Mouse (Mus musculus) skeletal muscle tissue, adult 2 months (tissue): ENCODE measurements around the gene Ube4b.
A peak's percentile ranks its signal among the peaks of the same experiment; 100 is the strongest.
"Not testable (repeated sequence)": the region's sequence is repeated elsewhere in the genome, so short reads cannot be mapped to it uniquely, and the experiment has no call there.

Experiments used
- DNase-seq: peaks from one replicate; pipeline ENCODE4 v3.0.0-alpha.2; 2012; ENCODE audit warnings: low read depth, low spot score

Gene Ube4b

GRCm38 (mm10) chr4:149426325-149427199, at the start of gene Ube4b:
TSS of gene Ube4b (minus strand) at chr4:149426749.
- DNase-seq = peak; percentile 93

GRCm38 (mm10) chr4:149475096-149475495, 48.5 kb upstream of the Ube4b start:
- DNase-seq = no peak

GRCm38 (mm10) chr4:149469557-149469956, 43.0 kb upstream of the Ube4b start:
- DNase-seq = no peak

- no peak for DNase-seq
Observed at GRCm38 (mm10) chr4:149463435-149463950, 36.9 kb upstream of the Ube4b start.

GRCm38 (mm10) chr4:149462305-149462971, 35.9 kb upstream of the Ube4b start:
- DNase-seq = no peak

GRCm38 (mm10) chr4:149461579-149462304, 35.2 kb upstream of the Ube4b start:
- no peak for DNase-seq

- DNase-seq = not testable (repeated sequence)
Observed at GRCm38 (mm10) chr4:149460475-149460874, 33.9 kb upstream of the Ube4b start.

- DNase-seq = no peak
Observed at GRCm38 (mm10) chr4:149459425-149459824, 32.9 kb upstream of the Ube4b start.

GRCm38 (mm10) chr4:149458526-149458925, 32.0 kb upstream of the Ube4b start:
- DNase-seq = no peak

GRCm38 (mm10) chr4:149457831-149458430, 31.4 kb upstream of the Ube4b start:
- DNase-seq = peak; percentile 46

- DNase-seq = not testable (repeated sequence)
Observed at GRCm38 (mm10) chr4:149457163-149457562, 30.6 kb upstream of the Ube4b start.

GRCm38 (mm10) chr4:149454879-149455278, 28.3 kb upstream of the Ube4b start, which contains the start of gene Rbp7:
TSS of gene Rbp7 (minus strand) at chr4:149454978.
- DNase-seq = no peak

GRCm38 (mm10) chr4:149454263-149454662, 27.7 kb upstream of the Ube4b start:
- no peak for DNase-seq

- DNase-seq = no peak
Observed at GRCm38 (mm10) chr4:149453656-149454055, 27.1 kb upstream of the Ube4b start.

- no peak for DNase-seq
Observed at GRCm38 (mm10) chr4:149450636-149451035, 24.1 kb upstream of the Ube4b start.

GRCm38 (mm10) chr4:149446309-149446708, 19.8 kb upstream of the Ube4b start:
- DNase-seq = no peak

- no peak for DNase-seq
Observed at GRCm38 (mm10) chr4:149445868-149446267, 19.3 kb upstream of the Ube4b start.

- peak; percentile 94 for DNase-seq
Observed at GRCm38 (mm10) chr4:149444964-149445701, 18.6 kb upstream of the Ube4b start.

GRCm38 (mm10) chr4:149444465-149444864, 17.9 kb upstream of the Ube4b start:
- no peak for DNase-seq

GRCm38 (mm10) chr4:149442436-149442835, 15.9 kb upstream of the Ube4b start:
- peak; percentile 50 for DNase-seq

GRCm38 (mm10) chr4:149440576-149440975, 14.0 kb upstream of the Ube4b start:
- DNase-seq = no peak
